Mouse (Mus musculus) myocyte (in vitro differentiated cells): ENCODE measurements around the gene Zbtb8b.

Source experiments
- CEBPB ChIP-seq: IDR thresholded peaks from 2 replicates; pipeline ENCODE4 v1.6.1; 2011; ENCODE audit warnings: mild to moderate bottlenecking, moderate library complexity; ENCODE audit not compliant: poor library complexity, insufficient read depth, severe bottlenecking
- E2F4 ChIP-seq: IDR thresholded peaks from one replicate; pipeline ENCODE4 v1.6.1; 2011; ENCODE audit warnings: mild to moderate bottlenecking, control low read depth, moderate library complexity; ENCODE audit not compliant: insufficient read depth
- MAX ChIP-seq: IDR thresholded peaks from one replicate; pipeline ENCODE4 v1.6.1; 2011; ENCODE audit warnings: low read depth, mild to moderate bottlenecking, control low read depth
- MYOD1 ChIP-seq, 3 experiments: IDR thresholded peaks; one replicate each; pipeline ENCODE4 v1.6.1; 2011; ENCODE audit warnings: control low read depth in 2 of 3, low read depth in 2 of 3, mild to moderate bottlenecking in 2 of 3, moderate library complexity in 1 of 3; ENCODE audit not compliant: insufficient read length in 2 of 3, control insufficient read depth in 1 of 3
- MYOG ChIP-seq, 3 experiments: IDR thresholded peaks; one replicate each; pipeline ENCODE4 v1.6.1; 2011; ENCODE audit warnings: control low read depth in 2 of 3, low read depth in 2 of 3, mild to moderate bottlenecking in 2 of 3; ENCODE audit not compliant: insufficient read length in 2 of 3, control insufficient read depth in 1 of 3, insufficient read depth in 1 of 3
- POLR2A ChIP-seq: IDR thresholded peaks from one replicate; pipeline ENCODE4 v1.6.1; 2011; ENCODE audit warnings: low read depth, mild to moderate bottlenecking, control low read depth, moderate library complexity; ENCODE audit not compliant: insufficient read length
- POLR2AphosphoS2 ChIP-seq: IDR thresholded peaks from one replicate; pipeline ENCODE4 v1.6.1; 2011; ENCODE audit warnings: low read depth, control low read depth; ENCODE audit not compliant: insufficient read length
- REST ChIP-seq: IDR thresholded peaks from one replicate; pipeline ENCODE4 v1.6.1; 2011; ENCODE audit warnings: mild to moderate bottlenecking, control low read depth, moderate library complexity; ENCODE audit not compliant: insufficient read depth, insufficient read length
- TCF12 ChIP-seq: IDR thresholded peaks from one replicate; pipeline ENCODE4 v1.6.1; 2011; ENCODE audit warnings: mild to moderate bottlenecking, control low read depth; ENCODE audit not compliant: poor library complexity, insufficient read depth, severe bottlenecking
- TCF3 ChIP-seq: IDR thresholded peaks from one replicate; pipeline ENCODE4 v1.6.1; 2011; ENCODE audit warnings: low read depth, control low read depth; ENCODE audit not compliant: insufficient read length
- USF1 ChIP-seq: IDR thresholded peaks from one replicate; pipeline ENCODE4 v1.6.1; 2011; ENCODE audit warnings: low read depth, mild to moderate bottlenecking, control low read depth, moderate library complexity

DNA sequence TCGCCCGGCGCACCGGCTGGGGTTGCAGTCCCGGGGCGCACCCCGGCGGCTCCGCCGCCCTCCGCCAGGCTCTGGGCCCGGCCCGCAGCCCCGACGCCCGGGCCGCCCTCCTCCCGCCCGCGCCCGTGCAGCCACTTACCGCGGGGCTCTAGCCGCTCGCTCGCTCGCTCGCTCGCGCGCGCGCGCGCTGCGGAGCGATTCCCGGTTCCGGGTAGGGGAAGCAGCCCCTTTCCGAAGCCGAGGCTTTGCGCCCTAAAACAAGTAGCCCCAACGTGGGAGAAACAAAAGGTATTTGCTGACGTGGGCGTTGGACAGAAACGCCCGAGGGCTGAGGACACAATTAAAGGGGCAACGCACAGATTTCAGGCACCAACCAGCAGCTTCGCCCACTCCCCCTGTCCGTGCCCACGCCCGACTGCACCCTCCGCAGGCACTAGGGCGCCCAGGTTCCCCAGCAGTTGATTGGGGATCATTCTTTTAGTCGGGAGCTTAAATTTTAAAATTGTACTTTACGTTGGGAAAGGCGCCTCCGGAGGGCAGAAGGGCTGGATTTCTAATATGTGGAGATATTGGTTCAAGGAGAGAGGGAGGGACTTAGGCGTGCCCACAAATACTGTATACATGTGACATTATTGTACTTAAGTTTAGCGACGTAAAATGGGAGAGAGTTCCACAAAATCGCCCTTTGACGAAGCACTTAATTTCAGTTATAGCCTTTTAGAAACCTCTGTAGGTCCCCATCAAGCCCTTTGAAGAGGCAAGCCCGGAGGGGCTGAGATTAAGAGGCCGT is 62.9 kb downstream of the Zbtb8b start, which contains the start of gene Zbtb8a:
- TF ChIP-seq USF1 = no peak
- no peak for TF ChIP-seq POLR2A
- TF ChIP-seq MAX = no peak
- no peak for TF ChIP-seq MYOG (IDR thresholded peaks at IDR 0.05; ENCODE audit: control insufficient read depth in 1 of 3, insufficient read depth in 1 of 3, insufficient read length in 2 of 3, low read depth in 2 of 3)
- TF ChIP-seq TCF12 = no peak
- no peak for TF ChIP-seq POLR2AphosphoS2
- TF ChIP-seq CEBPB = no peak
- TF ChIP-seq TCF3 = no peak
- TF ChIP-seq E2F4 = no peak
- no peak for TF ChIP-seq MYOD1 (IDR thresholded peaks at IDR 0.05; ENCODE audit: control insufficient read depth in 1 of 3, insufficient read length in 2 of 3, low read depth in 2 of 3)
- TF ChIP-seq REST = no peak
